Mouse (Mus musculus) liver, embryonic 12.5 days (tissue): Measurements from ENCODE around the gene Atg7. TPM values are rescaled to one million over a fixed set of nuclear protein-coding genes. Genes with fewer than 3 reads are reported as not detected.

Source experiments
- ATAC-seq: fragments of 200-750 bp; cut with Nextera tagmentation; 2 replicates; pipeline ENCODE4 v1.8.0; 2017; ENCODE audit warnings: moderate number of reproducible peaks, mild to moderate bottlenecking, moderate library complexity
- H3K27ac ChIP-seq: fragments of 300-500 bp; sonication (generic); 2 replicates; pipeline ENCODE4 v1.5.1; 2016; ENCODE audit warnings: mild to moderate bottlenecking
- H3K27me3 ChIP-seq: fragments of 300-500 bp; sonication (generic); replicated peaks from 2 replicates; pipeline ENCODE4 v1.6.1; 2016; ENCODE audit warnings: mild to moderate bottlenecking, moderate library complexity
- H3K36me3 ChIP-seq: fragments of 300-500 bp; sonication (generic); 2 replicates; pipeline ENCODE4 v1.6.1; 2016; ENCODE audit warnings: mild to moderate bottlenecking, moderate library complexity
- H3K4me1 ChIP-seq: fragments of 300-500 bp; sonication (generic); 2 replicates; pipeline ENCODE4 v1.6.1; 2016
- H3K4me2 ChIP-seq: fragments of 300-500 bp; sonication (generic); 2 replicates; pipeline ENCODE4 v1.6.1; 2016; ENCODE audit warnings: mild to moderate bottlenecking, moderate library complexity
- H3K4me3 ChIP-seq: fragments of 300-500 bp; sonication (generic); 2 replicates; pipeline ENCODE4 v1.5.1; 2016; ENCODE audit warnings: mild to moderate bottlenecking, moderate library complexity
- H3K9ac ChIP-seq: fragments of 300-500 bp; sonication (generic); 2 replicates; pipeline ENCODE4 v1.6.1; 2016; ENCODE audit warnings: mild to moderate bottlenecking, moderate library complexity
- H3K9me3 ChIP-seq: fragments of 300-500 bp; sonication (generic); replicated peaks from 2 replicates; pipeline ENCODE4 v1.6.1; 2016; ENCODE audit warnings: mild to moderate bottlenecking, moderate library complexity
- WGBS: fragments of 180-500 bp; shearing (Covaris S2); methylation state at CpG from one replicate; pipeline ENCODE4 v1.1.7; 2016; ENCODE audit not compliant: insufficient replicate concordance; 5-methylcytosine and 5-hydroxymethylcytosine counted together
- polyA plus RNA-seq: library from polyadenylated mRNA; unstranded; fragments of >200 nt; fragmentation: Nextera tagmentation; extraction: Ambion mirVana; gene quantifications from 2 replicates; pipeline ENCODE4 v1.2.1, GENCODE M21; 2016

Atg7 gene
- polyA plus RNA-seq, 1 experiment from 2014 or later: 15.0 TPM

GRCm38 (mm10) chr6:114893427-114894209 lies 250.7 kb downstream of the Atg7 start:
- 33% methylated on average over 20 of the region's 20 CpGs for WGBS
- Histone ChIP-seq H3K27ac (peak overlapping the region; percentile 72), H3K4me1 (peaks cover 65% of the 10 kb centered on the region), H3K9me3 (no peaks in the 10 kb centered on the region), H3K27me3 (no peaks in the 10 kb centered on the region), H3K4me2 (peak overlapping the region; percentile 45), H3K9ac (peak overlapping the region; percentile 54), H3K4me3 (peak overlapping the region; percentile 3; the same call in 1 of the 2 replicates), H3K36me3 (peaks cover 29% of the 10 kb centered on the region)
- peak; percentile 77 for ATAC-seq

GRCm38 (mm10) chr6:114894548-114895106 lies 251.7 kb downstream of the Atg7 start:
- peak overlapping the region; percentile 72 for H3K27ac ChIP-seq
- 0 out of 2 replicates have a peak, but pooled peaks have one; percentile 2 for ATAC-seq
- WGBS: 36% methylated on average over 4 of the region's 4 CpGs
- H3K4me1 ChIP-seq: peaks cover 67% of the 10 kb centered on the region
- no peaks in the 10 kb centered on the region for H3K27me3 ChIP-seq
- no peaks in the 10 kb centered on the region for H3K9me3 ChIP-seq
- peak overlapping the region; percentile 45; the same call in 1 of the 2 replicates for H3K4me2 ChIP-seq
- H3K36me3 ChIP-seq: peaks cover 22% of the 10 kb centered on the region
- 0 out of 2 replicates have a peak overlapping the region, but pooled peaks have one; percentile 54 for H3K9ac ChIP-seq
- H3K4me3 ChIP-seq: no peak overlapping the region

- H3K9ac ChIP-seq: no peak overlapping the region
- H3K27ac ChIP-seq: no peak overlapping the region
- peaks cover 21% of the 10 kb centered on the region for H3K36me3 ChIP-seq
- 81% methylated on average over 7 of the region's 7 CpGs for WGBS
- ATAC-seq: no peak
- H3K27me3 ChIP-seq: no peaks in the 10 kb centered on the region
- H3K4me3 ChIP-seq: no peak overlapping the region
- no peaks in the 10 kb centered on the region for H3K9me3 ChIP-seq
- H3K4me2 ChIP-seq: no peak overlapping the region
- peaks cover 72% of the 10 kb centered on the region for H3K4me1 ChIP-seq
Observed at GRCm38 (mm10) chr6:114895191-114895590, 252.3 kb downstream of the Atg7 start.

GRCm38 (mm10) chr6:114896281-114896680 lies 253.4 kb downstream of the Atg7 start:
- 83% methylated on average over 2 of the region's 2 CpGs for WGBS
- no peak for ATAC-seq
- peaks cover 73% of the 10 kb centered on the region for H3K4me1 ChIP-seq

GRCm38 (mm10) chr6:114898949-114899348 lies 256.1 kb downstream of the Atg7 start:
- H3K4me1 ChIP-seq: peaks cover 74% of the 10 kb centered on the region
- 62% methylated on average over 4 of the region's 4 CpGs for WGBS

More at GRCm38 (mm10) chr6:114896281-114896680, 253.4 kb downstream of the Atg7 start:
- Histone ChIP-seq H3K27me3 (no peaks in the 10 kb centered on the region), H3K9me3 (no peaks in the 10 kb centered on the region), H3K27ac (no peak overlapping the region), H3K36me3 (peaks cover 16% of the 10 kb centered on the region), H3K4me3 (no peak overlapping the region), H3K4me2 (no peak overlapping the region), H3K9ac (no peak overlapping the region)

GRCm38 (mm10) chr6:114899652-114900051 lies 256.8 kb downstream of the Atg7 start:
- Histone ChIP-seq H3K27ac (peak overlapping the region; percentile 94), H3K9me3 (no peaks in the 10 kb centered on the region), H3K4me1 (peaks cover 74% of the 10 kb centered on the region), H3K9ac (0 out of 2 replicates have a peak overlapping the region, but pooled peaks have one; percentile 4), H3K36me3 (peaks cover 16% of the 10 kb centered on the region), H3K27me3 (no peaks in the 10 kb centered on the region), H3K4me2 (peak overlapping the region; percentile 72), H3K4me3 (no peak overlapping the region)
- 42% methylated on average over 7 of the region's 7 CpGs for WGBS
- ATAC-seq: no peak

More at GRCm38 (mm10) chr6:114898949-114899348, 256.1 kb downstream of the Atg7 start:
- Histone ChIP-seq H3K27ac (peak overlapping the region; percentile 94), H3K9ac (no peak overlapping the region), H3K9me3 (no peaks in the 10 kb centered on the region), H3K27me3 (no peaks in the 10 kb centered on the region), H3K4me3 (no peak overlapping the region), H3K36me3 (peaks cover 16% of the 10 kb centered on the region), H3K4me2 (no peak overlapping the region)
- no peak for ATAC-seq

GRCm38 (mm10) chr6:114900194-114900593 lies 257.3 kb downstream of the Atg7 start:
- Histone ChIP-seq H3K36me3 (peaks cover 14% of the 10 kb centered on the region), H3K27me3 (no peaks in the 10 kb centered on the region), H3K4me1 (peaks cover 74% of the 10 kb centered on the region), H3K9ac (peak overlapping the region; percentile 4; the same call in 1 of the 2 replicates), H3K27ac (peak overlapping the region; percentile 94), H3K9me3 (no peaks in the 10 kb centered on the region), H3K4me2 (peak overlapping the region; percentile 72), H3K4me3 (0 out of 2 replicates have a peak overlapping the region, but pooled peaks have one; percentile 5)
- 58% methylated on average over 10 of the region's 10 CpGs for WGBS
- ATAC-seq: no peak

GRCm38 (mm10) chr6:114901321-114901824 lies 258.5 kb downstream of the Atg7 start:
- Histone ChIP-seq H3K9me3 (no peaks in the 10 kb centered on the region), H3K27me3 (no peaks in the 10 kb centered on the region), H3K36me3 (peaks cover 8% of the 10 kb centered on the region; the same call in 1 of the 2 replicates), H3K4me1 (peaks cover 85% of the 10 kb centered on the region), H3K4me3 (peak overlapping the region; percentile 31), H3K9ac (peak overlapping the region; percentile 66), H3K4me2 (peak overlapping the region; percentile 72), H3K27ac (peak overlapping the region; percentile 94)
- ATAC-seq: peak; percentile 90
- WGBS: 4% methylated on average over 12 of the region's 12 CpGs

GRCm38 (mm10) chr6:114901921-114902320 lies 259.0 kb downstream of the Atg7 start:
- H3K36me3 ChIP-seq: peaks cover 8% of the 10 kb centered on the region; the same call in 1 of the 2 replicates
- H3K4me3 ChIP-seq: no peak overlapping the region
- peak overlapping the region; percentile 72 for H3K4me2 ChIP-seq
- no peaks in the 10 kb centered on the region for H3K27me3 ChIP-seq
- H3K27ac ChIP-seq: peak overlapping the region; percentile 94
- H3K4me1 ChIP-seq: peaks cover 90% of the 10 kb centered on the region
- 22% methylated on average over 4 of the region's 4 CpGs for WGBS
- H3K9me3 ChIP-seq: no peaks in the 10 kb centered on the region
- ATAC-seq: peak; percentile 35; the same call in 1 of the 2 replicates
- H3K9ac ChIP-seq: peak overlapping the region; percentile 66

- no peak overlapping the region for H3K9ac ChIP-seq
- peaks cover 96% of the 10 kb centered on the region for H3K4me1 ChIP-seq
- H3K27me3 ChIP-seq: no peaks in the 10 kb centered on the region
- 0 out of 2 replicates have a peak, but pooled peaks cover 4% of the 10 kb centered on the region for H3K36me3 ChIP-seq
- WGBS: 49% methylated on average over 6 of the region's 6 CpGs
- ATAC-seq: no peak
- no peaks in the 10 kb centered on the region for H3K9me3 ChIP-seq
- no peak overlapping the region for H3K27ac ChIP-seq
- H3K4me3 ChIP-seq: no peak overlapping the region
- no peak overlapping the region for H3K4me2 ChIP-seq
Observed at GRCm38 (mm10) chr6:114904233-114904632, 261.3 kb downstream of the Atg7 start.

- WGBS: 84% methylated on average over 3 of the region's 3 CpGs
- Histone ChIP-seq H3K27me3 (no peaks in the 10 kb centered on the region), H3K9me3 (no peaks in the 10 kb centered on the region), H3K36me3 (0 out of 2 replicates have a peak, but pooled peaks cover 4% of the 10 kb centered on the region), H3K9ac (no peak overlapping the region), H3K4me2 (no peak overlapping the region), H3K4me3 (no peak overlapping the region), H3K4me1 (peaks cover 92% of the 10 kb centered on the region), H3K27ac (no peak overlapping the region)
- no peak for ATAC-seq
Observed at GRCm38 (mm10) chr6:114904818-114905217, 261.9 kb downstream of the Atg7 start.
